Mouse (Mus musculus) C2C12 (cell line): ENCODE results near the gene Disp3.

Source experiments
- CEBPB ChIP-seq: IDR thresholded peaks from one replicate; pipeline ENCODE4 v1.6.1; 2011; ENCODE audit warnings: low read depth, mild to moderate bottlenecking, control low read depth, moderate library complexity
- CTCF ChIP-seq: IDR thresholded peaks from one replicate; pipeline ENCODE4 v1.5.1; 2011; ENCODE audit not compliant: control insufficient read depth, insufficient read depth, insufficient read length
- MAX ChIP-seq: IDR thresholded peaks from one replicate; pipeline ENCODE4 v1.6.1; 2011; ENCODE audit warnings: mild to moderate bottlenecking, control low read depth
- MYOD1 ChIP-seq: IDR thresholded peaks from one replicate; pipeline ENCODE4 v1.6.1; 2011; ENCODE audit warnings: low read depth; ENCODE audit not compliant: control insufficient read depth, insufficient read length
- MYOG ChIP-seq: IDR thresholded peaks from one replicate; pipeline ENCODE4 v1.6.1; 2011; ENCODE audit not compliant: control insufficient read depth, insufficient read length; ENCODE audit errors: extremely low read depth
- USF1 ChIP-seq: IDR thresholded peaks from one replicate; pipeline ENCODE4 v1.6.1; 2011; ENCODE audit warnings: low read depth, mild to moderate bottlenecking, control low read depth, moderate library complexity

DNA sequence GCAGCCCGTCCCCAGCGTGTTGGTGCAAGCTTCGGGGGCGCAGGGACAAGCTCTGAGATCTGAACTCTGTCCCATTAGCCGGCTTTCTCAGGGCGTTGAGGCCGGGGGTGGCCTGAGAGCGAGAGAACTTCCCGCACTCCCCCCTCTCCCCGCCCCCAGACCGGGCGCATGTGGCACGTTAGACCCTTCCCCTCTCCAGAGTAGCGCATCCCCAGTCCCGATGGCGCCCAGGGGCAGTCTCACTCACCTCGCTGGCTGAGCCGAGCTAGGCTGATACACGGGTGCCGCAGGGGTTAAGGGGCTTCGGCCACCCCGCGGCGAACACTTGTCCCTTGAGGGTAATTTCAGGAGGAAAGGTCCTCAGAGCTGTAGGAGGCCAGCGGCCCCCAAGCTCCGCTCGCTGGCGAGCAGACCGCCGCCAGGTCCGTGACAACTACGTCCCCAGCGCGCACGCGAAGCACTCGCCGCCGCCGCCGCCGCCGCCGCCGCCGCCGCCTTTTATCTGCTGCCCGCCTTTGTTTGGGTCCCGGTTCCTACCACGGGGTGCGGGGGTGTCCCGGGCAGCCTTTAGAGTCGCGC, at the start of gene Disp3:
- TF ChIP-seq CTCF (no peak), MYOG (no peak), MYOD1 (no peak), USF1 (no peak), MAX (no peak), CEBPB (no peak)
